Mouse (Mus musculus) G1E (cell line): ENCODE measurements at regions not wholly inside any gene's neighbourhood (a gene's known extent, or its start where the extent isn't known, plus 50 kb on each side); places are given as distances from the start of the nearest gene placed in this dataset.
"Not testable (repeated sequence)": the region's sequence is repeated elsewhere in the genome, so short reads cannot be mapped to it uniquely, and the experiment has no call there.

Experiments
- ATAC-seq: 2 replicates; pipeline ENCODE4 v1.8.0; 2016; ENCODE audit warnings: mild to moderate bottlenecking; ENCODE audit not compliant: insufficient number of reproducible peaks, poor library complexity, low FRiP score, severe bottlenecking; ENCODE audit errors: extremely low read depth
- DNase-seq: peaks from one replicate; pipeline ENCODE4 v3.0.0; 2012; ENCODE audit warnings: low spot score
- H3K27me3 ChIP-seq: 2 replicates; pipeline ENCODE4 v1.6.1; 2012; ENCODE audit warnings: mild to moderate bottlenecking, low read length, inconsistent platforms; ENCODE audit not compliant: insufficient read depth
- H3K36me3 ChIP-seq: replicated peaks from 2 replicates; pipeline ENCODE3; 2012; ENCODE audit warnings: mild to moderate bottlenecking, inconsistent platforms
- H3K4me1 ChIP-seq: 2 replicates; pipeline ENCODE4 v1.6.1; 2012; ENCODE audit warnings: low read depth, low read length, inconsistent platforms, mixed read lengths; ENCODE audit not compliant: insufficient read depth
- H3K4me3 ChIP-seq: 2 replicates; pipeline ENCODE4 v1.5.1; 2012; ENCODE audit warnings: low read depth, mild to moderate bottlenecking, inconsistent platforms, low read length, moderate library complexity, mixed read lengths
- H3K9me3 ChIP-seq: replicated peaks from 2 replicates; pipeline ENCODE4 v1.6.1; 2012; ENCODE audit warnings: inconsistent platforms
- CTCF ChIP-seq: IDR thresholded peaks from 2 replicates; pipeline ENCODE4 v1.5.1; 2012; ENCODE audit warnings: low read depth, low read length, inconsistent platforms, mixed read lengths
- GATA1 ChIP-seq: IDR thresholded peaks from 2 replicates; pipeline ENCODE4 v1.6.1; 2012; ENCODE audit warnings: borderline replicate concordance, low read length, inconsistent platforms, mixed read lengths
- GATA2 ChIP-seq: IDR thresholded peaks from 2 replicates; pipeline ENCODE4 v1.6.1; 2012; ENCODE audit warnings: low read depth, low read length, inconsistent platforms, borderline replicate concordance
- POLR2AphosphoS5 ChIP-seq: IDR thresholded peaks from 2 replicates; pipeline ENCODE4 v1.6.1; 2012; ENCODE audit warnings: low read depth, low read length, inconsistent platforms; ENCODE audit not compliant: insufficient replicate concordance
- TAL1 ChIP-seq: conservative IDR thresholded peaks from 2 replicates; pipeline ENCODE4 v1.6.1; 2012; ENCODE audit warnings: low read depth, low read length, inconsistent platforms, mixed read lengths

DNA sequence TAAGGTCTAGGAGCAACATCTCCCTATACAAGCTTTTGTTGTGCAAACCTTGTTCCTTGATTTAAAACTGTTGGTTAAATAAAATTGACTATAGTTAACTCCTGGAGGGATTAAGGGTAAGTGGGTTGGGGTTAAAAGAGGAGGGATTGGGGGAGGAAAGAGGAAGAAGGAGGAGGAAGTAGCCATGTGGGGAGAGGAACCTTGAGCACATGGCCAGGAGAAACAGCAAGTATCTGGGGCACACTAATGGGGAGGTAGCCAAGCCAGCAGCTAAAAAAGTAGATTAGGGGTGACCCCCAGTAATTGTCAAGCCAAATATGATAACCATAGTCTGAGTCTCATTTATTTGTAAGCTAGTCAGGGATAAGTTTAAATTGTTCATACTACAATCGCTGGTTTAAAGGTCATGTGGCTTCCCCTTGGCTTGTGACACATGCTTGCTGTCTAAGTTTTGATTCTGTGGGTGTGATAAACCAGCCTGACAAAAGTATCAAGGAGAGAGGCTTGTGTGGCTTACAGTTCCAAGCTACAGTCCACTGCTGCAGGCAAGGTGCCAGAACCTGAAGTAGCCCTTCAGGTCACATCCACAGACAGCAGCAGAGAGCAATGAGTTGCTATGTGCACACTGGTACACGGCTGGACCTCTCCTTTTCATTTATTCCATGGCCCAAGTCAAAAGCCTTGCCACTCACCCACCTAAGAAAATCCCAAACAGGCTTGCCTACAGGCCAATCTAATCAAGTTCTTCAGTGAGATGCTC is 189.8 kb downstream of the Tcp10c start:
- no peaks in the 10 kb centered on the region for H3K27me3 ChIP-seq
- peaks cover 48% of the 10 kb centered on the region for H3K9me3 ChIP-seq
- no peak for DNase-seq
- TF ChIP-seq TAL1, result no peak
- no peak for TF ChIP-seq POLR2AphosphoS5
- no peak for TF ChIP-seq GATA1
- H3K36me3 ChIP-seq, result no peaks in the 10 kb centered on the region
- no peak overlapping the region for H3K4me3 ChIP-seq
- no peaks in the 10 kb centered on the region for H3K4me1 ChIP-seq
- ATAC-seq, result no peak

GRCm38 (mm10) chr17:13546249-13546648 is 191.9 kb downstream of the Tcp10c start:
- peaks cover 52% of the 10 kb centered on the region for H3K9me3 ChIP-seq

GRCm38 (mm10) chr17:13546669-13547085 is 192.3 kb downstream of the Tcp10c start:
- no peak for TF ChIP-seq CTCF
- no peak for TF ChIP-seq GATA1
- no peak for TF ChIP-seq TAL1
- no peak for TF ChIP-seq POLR2AphosphoS5
- no peak for TF ChIP-seq GATA2
- Histone ChIP-seq H3K4me1 (no peaks in the 10 kb centered on the region; the same call in 1 of the 2 replicates), H3K36me3 (no peaks in the 10 kb centered on the region), H3K4me3 (no peak overlapping the region), H3K27me3 (no peaks in the 10 kb centered on the region), H3K9me3 (peaks cover 52% of the 10 kb centered on the region)
- ATAC-seq, result no peak
- DNase-seq, result no peak

More at GRCm38 (mm10) chr17:13546249-13546648, 191.9 kb downstream of the Tcp10c start:
- TF ChIP-seq POLR2AphosphoS5 (no peak), CTCF (no peak), TAL1 (no peak), GATA2 (no peak), GATA1 (no peak)
- Histone ChIP-seq H3K4me3 (no peak overlapping the region), H3K36me3 (no peaks in the 10 kb centered on the region), H3K4me1 (no peaks in the 10 kb centered on the region), H3K27me3 (no peaks in the 10 kb centered on the region)
- no peak for DNase-seq
- no peak for ATAC-seq

DNA sequence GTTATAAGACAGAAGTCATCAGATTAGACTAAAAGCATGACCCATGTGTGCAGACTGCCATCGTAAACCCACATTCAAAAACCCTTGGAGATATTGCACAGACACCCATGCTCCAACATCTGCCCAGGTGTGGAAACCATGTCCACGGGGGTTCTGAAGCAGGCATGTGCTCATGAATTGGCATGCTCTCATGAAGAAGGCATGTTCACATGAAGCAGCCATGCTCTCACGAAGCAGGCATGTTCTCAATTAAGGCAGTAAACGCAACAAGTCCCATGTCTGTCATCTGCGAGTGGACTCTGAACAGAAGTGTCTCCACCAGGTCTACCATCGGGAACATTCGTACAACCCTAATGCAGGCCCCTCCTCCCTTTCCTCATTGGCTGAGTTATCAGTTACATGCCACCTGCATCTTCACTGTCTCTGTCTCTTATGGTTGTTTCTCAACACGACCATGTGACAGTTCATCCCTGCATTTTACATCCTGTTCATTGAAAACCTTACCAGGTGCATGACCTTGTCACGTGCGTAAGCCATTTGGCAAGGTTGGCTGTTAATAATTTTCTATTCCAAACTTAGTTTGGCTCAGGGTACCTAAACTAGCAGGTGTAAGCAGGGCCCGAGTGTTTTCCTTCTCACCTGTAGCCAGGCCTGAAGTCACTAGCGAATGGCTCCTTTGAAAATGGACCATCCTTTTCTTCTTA is 193.4 kb downstream of the Tcp10c start:
- TF ChIP-seq GATA1 (no peak), TAL1 (no peak), POLR2AphosphoS5 (no peak), GATA2 (no peak), CTCF (no peak)
- Histone ChIP-seq H3K27me3 (peaks cover 3% of the 10 kb centered on the region; the same call in 1 of the 2 replicates), H3K4me1 (no peaks in the 10 kb centered on the region; the same call in 1 of the 2 replicates), H3K4me3 (no peak overlapping the region), H3K36me3 (no peaks in the 10 kb centered on the region), H3K9me3 (peaks cover 55% of the 10 kb centered on the region)
- no peak for DNase-seq
- no peak for ATAC-seq

DNA sequence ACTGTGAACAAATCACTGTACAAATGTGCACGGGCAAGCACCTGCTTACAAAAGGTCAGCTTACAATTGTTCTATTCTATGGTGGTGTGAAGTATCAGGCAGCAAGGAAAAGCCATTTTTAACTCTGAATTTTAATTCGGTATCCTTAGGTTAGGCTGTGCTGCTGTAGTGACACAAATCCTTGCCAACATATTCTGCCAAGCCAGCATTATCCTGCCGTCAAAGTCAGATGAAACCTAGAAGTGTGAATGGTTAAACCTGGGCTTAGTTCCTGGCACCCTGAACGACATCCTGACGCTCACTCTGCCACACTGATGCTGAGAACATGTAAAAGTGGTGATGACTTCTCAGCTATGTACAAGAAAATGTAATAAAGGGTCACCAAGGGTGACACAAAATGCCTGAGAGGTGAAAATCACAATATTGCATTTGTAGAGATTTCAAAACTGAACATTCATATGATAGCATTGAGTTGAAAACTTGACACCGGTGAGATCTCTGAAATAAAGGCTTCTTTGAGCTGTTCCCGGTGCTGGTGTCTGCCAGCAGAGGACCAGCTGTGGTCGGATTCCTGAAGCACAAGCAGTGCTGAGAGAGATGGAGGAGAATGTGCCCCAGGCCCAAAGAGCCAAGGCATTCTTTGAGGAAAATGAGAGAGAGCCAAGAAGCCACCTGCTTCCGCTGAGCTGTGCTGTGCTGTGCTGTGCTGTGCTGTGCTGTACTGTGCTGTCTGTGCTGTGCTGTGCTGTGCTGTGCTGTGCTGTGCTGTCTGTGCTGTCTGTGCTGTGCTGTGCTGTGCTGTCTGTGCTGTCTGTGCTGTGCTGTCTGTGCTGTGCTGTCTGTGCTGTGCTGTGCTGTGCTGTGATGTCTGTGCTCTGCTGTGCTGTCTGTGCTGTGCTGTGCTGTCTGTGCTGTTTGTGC is 195.9 kb downstream of the Tcp10c start:
- ATAC-seq (peak; percentile 18; the same call in 1 of the 2 replicates), DNase-seq (no peak)
- no peak overlapping the region for H3K4me3 ChIP-seq
- peaks cover 49% of the 10 kb centered on the region for H3K9me3 ChIP-seq
- TF ChIP-seq GATA2 (no peak), CTCF (no peak), GATA1 (no peak), TAL1 (no peak), POLR2AphosphoS5 (no peak)
- peaks cover 3% of the 10 kb centered on the region; the same call in 1 of the 2 replicates for H3K27me3 ChIP-seq
- no peaks in the 10 kb centered on the region; the same call in 1 of the 2 replicates for H3K4me1 ChIP-seq
- H3K36me3 ChIP-seq, result no peaks in the 10 kb centered on the region

DNA sequence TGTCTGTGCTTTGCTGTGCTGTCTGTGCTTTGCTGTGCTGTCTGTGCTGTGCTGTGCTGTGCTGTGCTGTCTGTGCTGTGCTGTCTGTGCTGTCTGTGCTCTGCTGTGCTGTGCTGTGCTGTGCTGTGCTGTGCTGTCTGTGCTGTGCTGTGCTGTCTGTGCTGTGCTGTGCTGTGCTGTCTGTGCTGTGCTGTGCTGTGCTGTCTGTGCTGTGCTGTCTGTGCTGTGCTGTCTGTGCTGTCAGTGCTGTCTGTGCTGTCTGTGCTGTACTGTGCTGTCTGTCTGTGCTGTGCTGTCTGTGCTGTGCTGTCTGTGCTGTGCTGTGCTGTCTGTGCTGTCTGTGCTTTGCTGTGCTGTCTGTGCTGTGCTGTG is 196.5 kb downstream of the Tcp10c start:
- not testable (repeated sequence) for H3K4me3 ChIP-seq, DNase-seq, H3K36me3 ChIP-seq, H3K4me1 ChIP-seq, H3K27me3 ChIP-seq
- ATAC-seq, result 0 out of 2 replicates have a peak, but pooled peaks have one; percentile 7
- peaks cover 51% of the 10 kb centered on the region for H3K9me3 ChIP-seq

DNA sequence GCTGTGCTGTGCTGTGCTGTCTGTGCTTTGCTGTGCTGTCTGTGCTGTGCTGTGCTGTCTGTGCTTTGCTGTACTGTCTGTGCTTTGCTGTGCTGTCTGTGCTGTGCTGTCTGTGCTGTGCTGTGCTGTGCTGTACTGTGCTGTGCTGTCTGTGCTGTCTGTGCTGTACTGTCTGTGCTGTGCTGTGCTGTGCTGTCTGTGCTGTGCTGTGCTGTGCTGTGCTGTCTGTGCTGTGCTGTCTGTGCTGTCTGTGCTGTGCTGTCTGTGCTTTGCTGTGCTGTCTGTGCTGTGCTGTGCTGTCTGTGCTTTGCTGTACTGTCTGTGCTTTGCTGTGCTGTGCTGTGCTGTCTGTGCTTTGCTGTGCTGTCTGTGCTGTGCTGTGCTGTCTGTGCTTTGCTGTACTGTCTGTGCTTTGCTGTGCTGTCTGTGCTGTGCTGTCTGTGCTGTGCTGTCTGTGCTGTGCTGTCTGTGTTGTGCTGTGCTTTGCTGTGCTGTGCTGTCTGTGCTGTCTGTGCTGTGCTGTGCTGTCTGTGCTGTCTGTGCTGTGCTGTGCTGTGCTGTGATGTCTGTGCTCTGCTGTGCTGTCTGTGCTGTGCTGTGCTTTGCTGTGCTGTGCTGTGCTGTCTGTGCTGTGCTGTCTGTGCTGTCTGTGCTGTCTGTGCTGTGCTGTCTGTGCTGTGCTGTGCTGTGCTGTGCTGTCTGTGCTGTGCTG is 197.5 kb downstream of the Tcp10c start:
- Histone ChIP-seq H3K9me3 (peaks cover 53% of the 10 kb centered on the region), H3K4me3 (peak overlapping the region; percentile 31)
- not testable (repeated sequence) for H3K4me1 ChIP-seq, DNase-seq, H3K27me3 ChIP-seq, H3K36me3 ChIP-seq
- ATAC-seq, result peak; percentile 62

GRCm38 (mm10) chr17:13552840-13553239 is 198.5 kb downstream of the Tcp10c start:
- H3K4me1 ChIP-seq, H3K36me3 ChIP-seq, ATAC-seq, H3K27me3 ChIP-seq, DNase-seq: not testable (repeated sequence)
- Histone ChIP-seq H3K9me3 (peaks cover 46% of the 10 kb centered on the region), H3K4me3 (peak overlapping the region; percentile 21; the same call in 1 of the 2 replicates)
